Mouse (Mus musculus) midbrain, embryonic 16.5 days (tissue): ENCODE measurements around the gene Gm17416. TPM values are rescaled to one million over a fixed set of nuclear protein-coding genes. Genes with fewer than 3 reads are reported as not detected.
A peak's percentile ranks its signal among the peaks of the same experiment; 100 is the strongest.

ENCODE experiments used
- ATAC-seq: fragments of 200-750 bp; cut with Nextera tagmentation; 2 replicates; pipeline ENCODE4 v1.8.0; 2017; ENCODE audit warnings: moderate TSS enrichment
- H3K27ac ChIP-seq: fragments of 300-500 bp; sonication (generic); 2 replicates; pipeline ENCODE4 v1.5.1; 2014; ENCODE audit warnings: mild to moderate bottlenecking, low read length, mixed read lengths
- H3K27me3 ChIP-seq: fragments of 300-500 bp; sonication (generic); 2 replicates; pipeline ENCODE4 v1.6.1; 2014; ENCODE audit warnings: low read depth, low read length, mixed read lengths; ENCODE audit not compliant: control insufficient read depth, insufficient read depth
- H3K36me3 ChIP-seq: fragments of 300-500 bp; sonication (generic); 2 replicates; pipeline ENCODE4 v1.6.1; 2014; ENCODE audit warnings: mild to moderate bottlenecking, low read length, moderate library complexity, mixed read lengths; ENCODE audit not compliant: control insufficient read depth, insufficient read depth
- H3K4me1 ChIP-seq: fragments of 300-500 bp; sonication (generic); 2 replicates; pipeline ENCODE4 v1.6.1; 2014; ENCODE audit warnings: mild to moderate bottlenecking, low read length, mixed read lengths; ENCODE audit not compliant: control insufficient read depth, insufficient read depth
- H3K4me2 ChIP-seq: fragments of 300-500 bp; sonication (generic); 2 replicates; pipeline ENCODE4 v1.6.1; 2014; ENCODE audit warnings: mild to moderate bottlenecking, low read length, mixed read lengths
- H3K4me3 ChIP-seq: fragments of 300-500 bp; sonication (generic); 2 replicates; pipeline ENCODE4 v1.5.1; 2014; ENCODE audit warnings: low read depth, mild to moderate bottlenecking, low read length, moderate library complexity, mixed read lengths
- H3K9ac ChIP-seq: fragments of 300-500 bp; sonication (generic); 2 replicates; pipeline ENCODE4 v1.6.1; 2014; ENCODE audit warnings: low read depth, low read length, mixed read lengths
- H3K9me3 ChIP-seq: fragments of 300-500 bp; sonication (generic); replicated peaks from 2 replicates; pipeline ENCODE4 v1.6.1; 2014; ENCODE audit warnings: mild to moderate bottlenecking, low read length, mixed read lengths; ENCODE audit not compliant: control insufficient read depth, poor library complexity, severe bottlenecking
- WGBS: fragments of 180-500 bp; shearing (Covaris S2); extraction: QIAGEN DNeasy Blood & Tissue Kit; methylation state at CpG from one replicate; pipeline ENCODE4 v1.1.7; 2014; 5-methylcytosine and 5-hydroxymethylcytosine counted together
- polyA plus RNA-seq: library from polyadenylated mRNA; unstranded; fragments of >200 nt; fragmentation: Nextera tagmentation; extraction: Ambion mirVana; gene quantifications from 2 replicates; pipeline ENCODE4 v1.2.1, GENCODE M21; 2015

The Gm17416 gene
- polyA plus RNA-seq, 1 experiment from 2014 or later = not detected

GRCm38 (mm10) chr2:152599299-152599698 lies 30.2 kb downstream of the Gm17416 start, which contains the start of gene Defb45:
Gene Defb45 (minus strand): TSS chr2:152599399.
- Histone ChIP-seq H3K27me3 (no peaks in the 10 kb centered on the region), H3K4me2 (no peak within 1 kb of the TSS), H3K4me1 (no peaks in the 10 kb centered on the region), H3K9ac (no peak within 1 kb of the TSS), H3K36me3 (no peaks in the 10 kb centered on the region), H3K4me3 (no peak within 1 kb of the TSS), H3K9me3 (no peaks in the 10 kb centered on the region), H3K27ac (no peak within 1 kb of the TSS)
- no peak for ATAC-seq
- 66% methylated on average over 7 of the region's 7 CpGs for WGBS

- H3K27ac ChIP-seq = no peak overlapping the region
- no peaks in the 10 kb centered on the region for H3K4me1 ChIP-seq
- no peaks in the 10 kb centered on the region for H3K27me3 ChIP-seq
- WGBS = 84% methylated on average over 6 of the region's 6 CpGs
- no peak overlapping the region for H3K4me3 ChIP-seq
- no peak overlapping the region for H3K9ac ChIP-seq
- no peaks in the 10 kb centered on the region for H3K9me3 ChIP-seq
- ATAC-seq = no peak
- H3K4me2 ChIP-seq = no peak overlapping the region
- no peaks in the 10 kb centered on the region for H3K36me3 ChIP-seq
These were observed 30.9 kb downstream of the Gm17416 start for GRCm38 (mm10) chr2:152600076-152600475.

- WGBS = 74% methylated on average over 4 of the region's 4 CpGs
These were observed 32.3 kb downstream of the Gm17416 start for GRCm38 (mm10) chr2:152601275-152601960.

GRCm38 (mm10) chr2:152604057-152604456 lies 34.9 kb downstream of the Gm17416 start, which contains the start of gene Defb36:
Gene Defb36 (plus strand): TSS chr2:152604327.
- Histone ChIP-seq H3K4me3 (no peak within 1 kb of the TSS), H3K9ac (no peak within 1 kb of the TSS), H3K27ac (no peak within 1 kb of the TSS), H3K36me3 (no peaks in the 10 kb centered on the region), H3K4me1 (no peaks in the 10 kb centered on the region), H3K9me3 (no peaks in the 10 kb centered on the region), H3K27me3 (no peaks in the 10 kb centered on the region), H3K4me2 (no peak within 1 kb of the TSS)
- ATAC-seq = no peak
- 85% methylated on average over 15 of the region's 15 CpGs for WGBS

More at GRCm38 (mm10) chr2:152601275-152601960, 32.3 kb downstream of the Gm17416 start:
- Histone ChIP-seq H3K4me3 (no peak overlapping the region), H3K27me3 (no peaks in the 10 kb centered on the region), H3K27ac (no peak overlapping the region), H3K4me1 (no peaks in the 10 kb centered on the region), H3K9me3 (no peaks in the 10 kb centered on the region), H3K4me2 (no peak overlapping the region), H3K36me3 (no peaks in the 10 kb centered on the region), H3K9ac (no peak overlapping the region)
- ATAC-seq = no peak

- H3K9me3 ChIP-seq = no peaks in the 10 kb centered on the region
- no peak overlapping the region for H3K4me3 ChIP-seq
- ATAC-seq = no peak
- H3K9ac ChIP-seq = no peak overlapping the region
- H3K27me3 ChIP-seq = no peaks in the 10 kb centered on the region
- 80% methylated on average over 6 of the region's 6 CpGs for WGBS
- no peaks in the 10 kb centered on the region for H3K36me3 ChIP-seq
- no peak overlapping the region for H3K27ac ChIP-seq
- H3K4me2 ChIP-seq = no peak overlapping the region
- H3K4me1 ChIP-seq = no peaks in the 10 kb centered on the region
These were observed 38.6 kb downstream of the Gm17416 start for GRCm38 (mm10) chr2:152607746-152608145.

- no peaks in the 10 kb centered on the region for H3K36me3 ChIP-seq
- H3K4me2 ChIP-seq = no peak overlapping the region
- no peak for ATAC-seq
- H3K4me3 ChIP-seq = no peak overlapping the region
- H3K9me3 ChIP-seq = no peaks in the 10 kb centered on the region
- no peaks in the 10 kb centered on the region for H3K4me1 ChIP-seq
- WGBS = 88% methylated on average over 1 of the region's 1 CpGs
- no peak overlapping the region for H3K27ac ChIP-seq
- no peaks in the 10 kb centered on the region for H3K27me3 ChIP-seq
- no peak overlapping the region for H3K9ac ChIP-seq
These were observed 39.6 kb downstream of the Gm17416 start for GRCm38 (mm10) chr2:152608719-152609118.

- H3K27me3 ChIP-seq = no peaks in the 10 kb centered on the region
- H3K9me3 ChIP-seq = no peaks in the 10 kb centered on the region
- H3K4me1 ChIP-seq = no peaks in the 10 kb centered on the region
- WGBS = 44% methylated on average over 7 of the region's 8 CpGs
- no peak overlapping the region for H3K4me3 ChIP-seq
- no peak for ATAC-seq
- H3K36me3 ChIP-seq = no peaks in the 10 kb centered on the region
- no peak overlapping the region for H3K9ac ChIP-seq
- H3K4me2 ChIP-seq = no peak overlapping the region
- no peak overlapping the region for H3K27ac ChIP-seq
These were observed 43.1 kb downstream of the Gm17416 start for GRCm38 (mm10) chr2:152612193-152612592.

GRCm38 (mm10) chr2:152615563-152615962 lies 46.4 kb downstream of the Gm17416 start:
- Histone ChIP-seq H3K27ac (no peak overlapping the region), H3K4me2 (no peak overlapping the region), H3K36me3 (no peaks in the 10 kb centered on the region), H3K4me3 (no peak overlapping the region), H3K27me3 (no peaks in the 10 kb centered on the region), H3K9ac (no peak overlapping the region), H3K9me3 (no peaks in the 10 kb centered on the region), H3K4me1 (no peaks in the 10 kb centered on the region)
- ATAC-seq = peak; percentile 58
- 8% methylated on average over 7 of the region's 7 CpGs for WGBS

GRCm38 (mm10) chr2:152616470-152616869 lies 47.3 kb downstream of the Gm17416 start:
- 80% methylated on average over 6 of the region's 6 CpGs for WGBS
- H3K4me2 ChIP-seq = no peak overlapping the region
- no peak overlapping the region for H3K27ac ChIP-seq
- no peaks in the 10 kb centered on the region for H3K27me3 ChIP-seq
- no peaks in the 10 kb centered on the region for H3K36me3 ChIP-seq
- H3K4me1 ChIP-seq = no peaks in the 10 kb centered on the region
- no peak overlapping the region for H3K9ac ChIP-seq
- ATAC-seq = no peak
- H3K4me3 ChIP-seq = no peak overlapping the region
- no peaks in the 10 kb centered on the region for H3K9me3 ChIP-seq
